Mouse (Mus musculus) adipose tissue, adult 10 weeks (tissue): ENCODE measurements around the gene Kcnj12. TPM values are rescaled to one million over a fixed set of nuclear protein-coding genes. Genes with fewer than 3 reads are reported as not detected.

Experiments
- polyA plus RNA-seq: library from polyadenylated mRNA; stranded (reverse); fragments of 350-450 nt; fragmentation: Illumina TruSeq; extraction: RNeasy Lipid Tissue Mini Kit (QIAGEN cat#74804); gene quantifications from one replicate; pipeline ENCODE4 v1.2.3, GENCODE M21; 2014; ENCODE audit warnings: low read depth, low replicate concordance

Gene Kcnj12
- 2.9 TPM for polyA plus RNA-seq

GRCm38 (mm10) chr11:61022550-61023391 is at the start of gene Kcnj12:
Kcnj12 (plus strand) TSS chr11:61022564.

Other genes starting within 250 kb of the Kcnj12 start
- gene Top3a, start 245.2 kb upstream of the Kcnj12 start, polyA plus RNA-seq, result 7.7 TPM
- gene Smcr8, start 245.0 kb upstream of the Kcnj12 start, polyA plus RNA-seq, result 14.7 TPM
- gene Shmt1, start 210.8 kb upstream of the Kcnj12 start, polyA plus RNA-seq, result 7.0 TPM
- gene Dhrs7b, start 191.9 kb upstream of the Kcnj12 start, polyA plus RNA-seq, result 35.9 TPM
- 30.2 TPM for gene Tmem11, start 143.3 kb upstream of the Kcnj12 start, polyA plus RNA-seq
- gene Natd1, start 107.8 kb upstream of the Kcnj12 start, polyA plus RNA-seq, result 21.6 TPM
- gene Map2k3, start 90.5 kb upstream of the Kcnj12 start, polyA plus RNA-seq, result 36.3 TPM
- 2.3 TPM for gene Tnfrsf13b, start 104.2 kb downstream of the Kcnj12 start, polyA plus RNA-seq
- gene Usp22, start 152.5 kb downstream of the Kcnj12 start, polyA plus RNA-seq, result 49.8 TPM
- 11.9 TPM for gene Aldh3a1, start 185.0 kb downstream of the Kcnj12 start, polyA plus RNA-seq
- gene Aldh3a2, start 244.9 kb downstream of the Kcnj12 start, polyA plus RNA-seq, result 94.2 TPM